Mouse (Mus musculus): ENCODE data around the gene Ube2cbp. TPM values are rescaled to one million over a fixed set of nuclear protein-coding genes. Genes with fewer than 3 reads are reported as not detected.

Gene Ube2cbp
- polyA plus RNA-seq, 1 experiment, result 2.7 TPM

Other genes starting within 250 kb of the Ube2cbp start
- 38.1 and 45.3 TPM in 2 replicates for gene Dop1a, start 2.2 kb upstream of the Ube2cbp start, polyA plus RNA-seq (2012; rRNA removed)
- gene Pgm3, start 106.9 kb upstream of the Ube2cbp start, polyA plus RNA-seq (2012; rRNA removed), result 10.8 and 11.2 TPM in 2 replicates
- 26.1 and 29.2 TPM in 2 replicates for gene Rwdd2a, start 107.0 kb upstream of the Ube2cbp start, polyA plus RNA-seq (2012; rRNA removed)
- gene Me1, start 231.0 kb upstream of the Ube2cbp start, polyA plus RNA-seq (2012; rRNA removed), result 49.7 and 51.2 TPM in 2 replicates

All from frontal cortex, adult 2 months (tissue).